Mouse (Mus musculus): ENCODE results near the gene Lbh.

Lbh gene

GRCm38 (mm10) chr17:72911283-72911682, 6.8 kb upstream of the Lbh start:
- in situ Hi-C loops (cut with MboI): no loop called here

- in situ Hi-C loops (cut with MboI): no loop called here
These were observed 6.4 kb upstream of the Lbh start for GRCm38 (mm10) chr17:72911751-72912150.

- in situ Hi-C loops (cut with MboI): no loop called here
These were observed 4.0 kb upstream of the Lbh start for GRCm38 (mm10) chr17:72914082-72914481.

- in situ Hi-C loops (cut with MboI): no loop called here
These were observed 669 bp upstream of the Lbh start for GRCm38 (mm10) chr17:72917241-72918030.

GRCm38 (mm10) chr17:72918571-72919541, 751 bp downstream of the Lbh start:
- in situ Hi-C loops (cut with MboI): no loop called here

- in situ Hi-C loops (cut with MboI): no loop called here
These were observed 1.5 kb downstream of the Lbh start for GRCm38 (mm10) chr17:72919641-72920040.

GRCm38 (mm10) chr17:72920430-72920829, 2.3 kb downstream of the Lbh start:
- in situ Hi-C loops (cut with MboI): no loop called here

GRCm38 (mm10) chr17:72920971-72921370, 2.9 kb downstream of the Lbh start:
- in situ Hi-C loops (cut with MboI): no loop called here

GRCm38 (mm10) chr17:72922206-72922605, 4.1 kb downstream of the Lbh start:
- in situ Hi-C loops (cut with MboI): no loop called here

GRCm38 (mm10) chr17:72923283-72923682, 5.2 kb downstream of the Lbh start:
- in situ Hi-C loops (cut with MboI): no loop called here

- in situ Hi-C loops (cut with MboI): no loop called here
These were observed 6.2 kb downstream of the Lbh start for GRCm38 (mm10) chr17:72924295-72924694.

GRCm38 (mm10) chr17:72925111-72925510, 7.0 kb downstream of the Lbh start:
- in situ Hi-C loops (cut with MboI): loop anchor here (5.0 kb wide), 1 partner anchor 107 kb away; no protein-coding TSS in a partner anchor

- in situ Hi-C loops (cut with MboI): loop anchor here (5.0 kb wide), 1 partner anchor 106 kb away; no protein-coding TSS in a partner anchor
These were observed 7.9 kb downstream of the Lbh start for GRCm38 (mm10) chr17:72925804-72926617.

- in situ Hi-C loops (cut with MboI): loop anchor here (5.0 kb wide), 1 partner anchor 105 kb away; no protein-coding TSS in a partner anchor
These were observed 8.9 kb downstream of the Lbh start for GRCm38 (mm10) chr17:72926994-72927393.

GRCm38 (mm10) chr17:72933116-72933515, 15.0 kb downstream of the Lbh start:
- in situ Hi-C loops (cut with MboI): no loop called here

- in situ Hi-C loops (cut with MboI): no loop called here
These were observed 16.0 kb downstream of the Lbh start for GRCm38 (mm10) chr17:72934146-72934545.

- in situ Hi-C loops (cut with MboI): no loop called here
These were observed 16.5 kb downstream of the Lbh start for GRCm38 (mm10) chr17:72934653-72935052.

- in situ Hi-C loops (cut with MboI): no loop called here
These were observed 17.8 kb downstream of the Lbh start for GRCm38 (mm10) chr17:72935921-72936320.

- in situ Hi-C loops (cut with MboI): no loop called here
These were observed 18.2 kb downstream of the Lbh start for GRCm38 (mm10) chr17:72936336-72936735.

- in situ Hi-C loops (cut with MboI): no loop called here
These were observed 19.1 kb downstream of the Lbh start for GRCm38 (mm10) chr17:72937204-72937603.

- in situ Hi-C loops (cut with MboI): no loop called here
These were observed 20.1 kb downstream of the Lbh start for GRCm38 (mm10) chr17:72938026-72938795.

Data from mature B cell (primary cell).